Mouse (Mus musculus) lung, embryonic 16.5 days (tissue): ENCODE results near the gene Ascl5. TPM values are rescaled to one million over a fixed set of nuclear protein-coding genes. Genes with fewer than 3 reads are reported as not detected.

Experiments
- ATAC-seq: fragments of 200-750 bp; cut with Nextera tagmentation; 2 replicates; pipeline ENCODE4 v1.8.0; 2017; ENCODE audit warnings: low read depth, mild to moderate bottlenecking, moderate library complexity
- H3K27ac ChIP-seq: fragments of 300-500 bp; sonication (generic); 2 replicates; pipeline ENCODE4 v1.5.1; 2014; ENCODE audit warnings: mild to moderate bottlenecking, control low read depth, low read length
- H3K27me3 ChIP-seq: fragments of 300-500 bp; sonication (generic); 2 replicates; pipeline ENCODE4 v1.6.1; 2014; ENCODE audit warnings: low read depth, low read length, mixed read lengths; ENCODE audit not compliant: control insufficient read depth, insufficient read depth
- H3K36me3 ChIP-seq: fragments of 300-500 bp; sonication (generic); 2 replicates; pipeline ENCODE4 v1.6.1; 2014; ENCODE audit warnings: low read length; ENCODE audit not compliant: control insufficient read depth, insufficient read depth
- H3K4me1 ChIP-seq: fragments of 300-500 bp; sonication (generic); replicated peaks from 2 replicates; pipeline ENCODE4 v1.6.1; 2014; ENCODE audit warnings: low read length, mixed read lengths; ENCODE audit not compliant: control insufficient read depth, insufficient read depth
- H3K4me2 ChIP-seq: fragments of 300-500 bp; sonication (generic); 2 replicates; pipeline ENCODE4 v1.6.1; 2014; ENCODE audit warnings: low read depth, low read length, control low read depth
- H3K4me3 ChIP-seq: fragments of 300-500 bp; sonication (generic); 2 replicates; pipeline ENCODE4 v1.5.1; 2014; ENCODE audit warnings: mild to moderate bottlenecking, low read length, control low read depth
- H3K9ac ChIP-seq: fragments of 300-500 bp; sonication (generic); 2 replicates; pipeline ENCODE4 v1.6.1; 2014; ENCODE audit warnings: low read length, control low read depth
- H3K9me3 ChIP-seq: fragments of 300-500 bp; sonication (generic); 2 replicates; pipeline ENCODE4 v1.6.1; 2016; ENCODE audit warnings: low read length; ENCODE audit not compliant: control insufficient read depth
- WGBS: fragments of 180-500 bp; shearing (Covaris S2); extraction: QIAGEN DNeasy Blood & Tissue Kit; methylation state at CpG from one replicate; pipeline ENCODE4 v1.1.7; 2014; 5-methylcytosine and 5-hydroxymethylcytosine counted together
- polyA plus RNA-seq: library from polyadenylated mRNA; unstranded; fragments of >200 nt; fragmentation: Nextera tagmentation; extraction: Ambion mirVana; gene quantifications from 2 replicates; pipeline ENCODE4 v1.2.1, GENCODE M21; 2015

Gene Ascl5
- polyA plus RNA-seq, 1 experiment from 2014 or later, result not detected

DNA sequence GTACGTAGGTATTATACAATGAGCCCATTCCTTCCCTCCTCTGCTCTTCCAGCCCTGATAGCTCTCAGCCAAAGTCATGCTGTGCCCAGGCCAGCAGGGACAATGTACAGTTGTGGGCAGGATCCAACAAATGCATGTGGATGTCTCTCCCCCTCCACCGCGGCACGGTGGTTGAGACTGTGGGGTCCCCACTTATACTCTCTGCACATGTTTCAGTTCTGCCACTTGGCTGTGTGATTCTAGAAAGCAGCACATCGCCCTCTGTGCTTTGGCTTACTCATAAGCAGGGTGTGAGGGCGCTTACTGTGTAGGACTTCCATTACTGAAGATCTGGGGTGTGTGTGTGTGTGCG is 11.2 kb downstream of the Ascl5 start:
- H3K4me2 ChIP-seq, result no peak overlapping the region
- 86% methylated on average over 7 of the region's 7 CpGs for WGBS
- ATAC-seq, result no peak

DNA sequence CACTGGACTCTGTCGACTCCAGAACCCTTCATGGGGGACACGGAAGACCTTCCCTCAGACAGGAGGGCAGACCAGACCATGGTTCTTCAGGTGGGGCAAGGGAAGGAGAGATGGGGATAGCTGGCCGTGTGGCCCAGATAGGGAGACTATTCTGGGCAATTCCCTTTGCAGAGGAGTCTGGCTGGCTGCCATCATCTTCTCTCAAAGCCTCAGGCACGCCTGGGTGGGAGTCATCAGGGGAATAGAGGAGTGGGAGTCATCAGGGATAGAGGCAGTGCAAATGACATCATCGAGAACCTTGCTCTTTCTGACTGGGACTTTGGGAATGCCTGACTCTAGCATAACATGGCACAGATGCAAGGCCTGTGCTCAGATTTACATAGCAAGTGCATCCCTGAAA is 13.4 kb downstream of the Ascl5 start:
- no peak overlapping the region for H3K27ac ChIP-seq

More for the DNA sequence above, 11.2 kb downstream of the Ascl5 start:
- H3K4me3 ChIP-seq, result no peak overlapping the region
- no peaks in the 10 kb centered on the region for H3K4me1 ChIP-seq
- no peaks in the 10 kb centered on the region for H3K27me3 ChIP-seq
- H3K9me3 ChIP-seq, result no peaks in the 10 kb centered on the region
- no peak overlapping the region for H3K27ac ChIP-seq
- no peak overlapping the region for H3K9ac ChIP-seq
- H3K36me3 ChIP-seq, result no peaks in the 10 kb centered on the region

DNA sequence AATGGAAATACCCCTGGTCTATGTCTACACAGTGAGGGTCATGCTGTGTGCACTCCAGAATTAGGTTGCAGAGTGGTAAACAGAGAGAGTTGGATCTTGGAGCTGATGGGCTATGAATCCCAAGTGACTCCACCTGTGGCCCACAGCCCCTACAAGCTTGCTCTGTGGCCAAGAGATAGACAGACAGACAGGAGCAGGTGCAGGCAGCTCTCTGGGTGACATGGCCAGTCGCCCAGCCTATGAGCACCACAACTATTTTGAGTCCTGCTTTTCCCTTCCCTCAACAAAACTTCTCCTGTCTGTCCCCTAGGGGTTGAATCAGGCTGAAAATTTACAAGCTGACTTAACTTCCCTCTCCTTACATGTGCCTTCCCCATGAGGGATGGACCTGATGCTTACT is 16.0 kb downstream of the Ascl5 start:
- Histone ChIP-seq H3K4me2 (no peak overlapping the region), H3K27ac (no peak overlapping the region), H3K9me3 (no peaks in the 10 kb centered on the region), H3K4me1 (no peaks in the 10 kb centered on the region), H3K36me3 (no peaks in the 10 kb centered on the region), H3K27me3 (no peaks in the 10 kb centered on the region), H3K4me3 (no peak overlapping the region), H3K9ac (no peak overlapping the region)
- 69% methylated on average over 1 of the region's 1 CpGs for WGBS
- no peak for ATAC-seq

More for the DNA sequence above, 13.4 kb downstream of the Ascl5 start:
- 56% methylated on average over 5 of the region's 5 CpGs for WGBS
- no peaks in the 10 kb centered on the region for H3K36me3 ChIP-seq
- no peak overlapping the region for H3K4me3 ChIP-seq
- ATAC-seq, result no peak
- no peaks in the 10 kb centered on the region for H3K9me3 ChIP-seq
- H3K27me3 ChIP-seq, result no peaks in the 10 kb centered on the region
- no peaks in the 10 kb centered on the region for H3K4me1 ChIP-seq
- H3K4me2 ChIP-seq, result no peak overlapping the region
- no peak overlapping the region for H3K9ac ChIP-seq

DNA sequence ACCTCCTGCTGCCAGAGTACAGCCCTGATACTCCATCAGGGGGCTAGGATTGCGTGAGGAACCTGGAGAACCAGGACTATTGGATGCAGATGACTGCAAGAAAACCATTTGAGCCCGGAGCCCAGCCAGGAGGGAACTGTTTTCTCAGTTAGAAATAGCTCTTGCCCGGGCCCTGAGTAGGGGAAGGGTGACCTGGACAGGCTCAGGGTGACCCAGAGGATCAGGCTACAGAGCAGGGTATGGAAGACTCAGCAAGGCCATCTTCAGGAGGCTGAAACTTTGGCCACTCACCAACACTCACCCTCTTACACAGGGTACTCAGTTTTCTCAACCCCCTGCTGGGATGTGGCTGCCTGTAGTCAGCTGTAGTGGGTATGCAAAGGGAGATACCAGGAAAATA is 17.0 kb downstream of the Ascl5 start:
- 42% methylated on average over 3 of the region's 3 CpGs for WGBS
- no peaks in the 10 kb centered on the region for H3K27me3 ChIP-seq

DNA sequence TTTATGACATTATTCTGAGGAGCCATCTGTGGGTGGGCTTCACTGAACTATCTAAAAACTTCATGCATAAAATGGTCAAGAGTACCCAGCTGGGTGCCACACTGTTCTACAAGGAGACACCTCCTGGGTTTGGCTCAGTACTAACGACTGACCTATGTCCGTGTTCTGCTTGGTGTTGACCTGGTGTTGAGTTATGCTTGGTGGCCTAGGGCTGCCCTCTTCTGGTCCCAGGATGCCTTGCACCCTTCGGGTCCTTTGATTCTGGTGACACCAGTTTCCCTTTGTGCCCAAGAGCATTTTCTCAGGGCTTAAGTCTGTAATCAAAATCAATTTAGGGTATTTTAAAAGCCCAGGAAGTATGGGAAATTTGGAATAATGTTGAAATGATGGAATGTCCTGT is 25.5 kb downstream of the Ascl5 start:
- Histone ChIP-seq H3K9ac (no peak overlapping the region), H3K9me3 (no peaks in the 10 kb centered on the region), H3K4me3 (no peak overlapping the region), H3K36me3 (no peaks in the 10 kb centered on the region), H3K27ac (no peak overlapping the region), H3K4me1 (0 out of 2 replicates have a peak, but pooled peaks cover 3% of the 10 kb centered on the region), H3K4me2 (no peak overlapping the region), H3K27me3 (peaks cover 6% of the 10 kb centered on the region; the same call in 1 of the 2 replicates)
- no peak for ATAC-seq
- WGBS, result 5% methylated on average over 3 of the region's 3 CpGs

More for the DNA sequence above, 17.0 kb downstream of the Ascl5 start:
- Histone ChIP-seq H3K27ac (no peak overlapping the region), H3K4me3 (no peak overlapping the region), H3K9me3 (no peaks in the 10 kb centered on the region), H3K4me2 (no peak overlapping the region), H3K9ac (no peak overlapping the region), H3K36me3 (no peaks in the 10 kb centered on the region), H3K4me1 (no peaks in the 10 kb centered on the region)
- no peak for ATAC-seq

DNA sequence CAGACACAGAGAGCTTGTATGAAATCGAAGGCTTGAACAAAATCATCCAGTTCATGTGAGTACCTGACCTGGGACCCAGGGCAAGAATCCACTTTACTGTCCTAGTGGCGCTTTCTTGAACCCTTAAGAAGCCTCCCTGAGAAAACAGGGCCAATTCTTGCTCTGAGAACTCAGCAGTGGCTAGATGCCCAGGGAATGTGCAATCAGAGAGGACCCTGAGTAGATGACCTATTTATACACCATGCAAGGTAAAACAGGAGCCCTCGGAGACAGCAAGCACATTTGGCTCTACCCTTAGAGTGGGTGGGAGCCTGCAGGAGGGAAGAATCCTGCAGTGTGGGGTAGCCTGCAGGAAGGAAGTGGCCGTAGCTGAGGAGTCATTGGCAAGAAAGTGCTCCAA is 27.1 kb downstream of the Ascl5 start:
- Histone ChIP-seq H3K4me1 (0 out of 2 replicates have a peak, but pooled peaks cover 3% of the 10 kb centered on the region), H3K4me3 (no peak overlapping the region), H3K27ac (no peak overlapping the region), H3K9ac (no peak overlapping the region), H3K4me2 (no peak overlapping the region), H3K36me3 (no peaks in the 10 kb centered on the region), H3K9me3 (peaks cover 7% of the 10 kb centered on the region; the same call in 1 of the 2 replicates), H3K27me3 (peaks cover 6% of the 10 kb centered on the region; the same call in 1 of the 2 replicates)
- ATAC-seq, result no peak
- WGBS, result 50% methylated on average over 4 of the region's 4 CpGs

DNA sequence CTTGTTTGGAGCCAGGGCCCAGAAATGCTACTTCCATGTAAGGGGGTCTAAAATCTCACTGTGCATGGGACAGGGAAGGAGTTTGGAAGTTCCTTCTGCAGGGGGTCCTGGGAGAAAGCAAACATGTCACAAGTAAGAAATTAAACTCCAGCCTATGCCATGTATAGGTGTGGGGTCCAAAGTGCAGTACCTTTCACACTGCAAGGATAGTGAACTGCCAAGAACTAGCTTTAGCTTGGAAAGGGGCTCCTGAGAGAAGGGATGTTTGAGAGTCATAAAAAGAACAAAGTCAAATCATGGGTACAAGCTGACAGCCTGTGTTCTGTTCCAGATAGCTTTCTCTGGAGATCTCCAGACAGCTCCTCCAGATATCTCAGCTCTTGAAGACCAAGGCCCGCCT is 30.6 kb downstream of the Ascl5 start:
- Histone ChIP-seq H3K4me1 (peaks cover 3% of the 10 kb centered on the region; the same call in 1 of the 2 replicates), H3K4me2 (no peak overlapping the region), H3K9ac (no peak overlapping the region), H3K27me3 (peaks cover 6% of the 10 kb centered on the region; the same call in 1 of the 2 replicates), H3K4me3 (no peak overlapping the region), H3K27ac (no peak overlapping the region), H3K36me3 (no peaks in the 10 kb centered on the region), H3K9me3 (peaks cover 7% of the 10 kb centered on the region; the same call in 1 of the 2 replicates)
- 75% methylated on average over 1 of the region's 1 CpGs for WGBS
- ATAC-seq, result no peak

DNA sequence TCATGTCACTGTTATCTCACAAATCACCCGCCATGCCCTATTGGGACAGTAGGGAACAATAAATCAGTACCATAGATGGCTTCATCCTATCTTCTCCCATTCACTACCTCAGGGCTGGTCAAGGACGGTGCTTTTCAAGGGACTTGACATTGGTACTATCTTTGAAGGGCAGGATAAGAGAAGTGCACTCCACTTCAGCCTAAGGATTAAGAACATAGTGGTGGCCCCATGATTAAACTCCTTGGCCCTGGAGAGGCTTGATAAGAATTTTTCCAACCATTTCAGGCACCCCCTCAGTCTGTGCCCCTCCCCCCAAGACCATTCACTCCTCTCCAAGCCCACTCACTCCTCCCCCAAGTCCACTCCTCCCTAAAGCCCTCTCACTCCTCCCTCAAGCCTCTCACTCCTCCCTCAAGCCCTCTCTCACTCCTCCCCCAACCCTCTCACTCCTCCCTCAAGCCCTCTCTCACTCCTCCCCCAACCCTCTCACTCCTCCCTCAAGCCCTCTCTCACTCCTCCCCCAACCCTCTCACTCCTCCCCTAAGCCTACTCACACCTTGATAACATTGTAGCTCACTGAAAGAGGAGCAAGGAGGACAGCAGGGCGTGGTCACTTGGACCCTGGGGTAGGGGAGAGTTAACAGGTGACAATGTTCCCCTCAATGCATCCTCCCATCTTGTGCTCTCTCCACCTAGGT is 35.5 kb downstream of the Ascl5 start:
- Histone ChIP-seq H3K4me1 (no peaks in the 10 kb centered on the region; the same call in 1 of the 2 replicates), H3K27ac (no peak overlapping the region), H3K9ac (no peak overlapping the region), H3K27me3 (peaks cover 3% of the 10 kb centered on the region; the same call in 1 of the 2 replicates), H3K36me3 (no peaks in the 10 kb centered on the region), H3K4me3 (no peak overlapping the region), H3K9me3 (peaks cover 7% of the 10 kb centered on the region; the same call in 1 of the 2 replicates), H3K4me2 (no peak overlapping the region)
- 56% methylated on average over 3 of the region's 3 CpGs for WGBS
- peak; percentile 43; the same call in 1 of the 2 replicates for ATAC-seq

DNA sequence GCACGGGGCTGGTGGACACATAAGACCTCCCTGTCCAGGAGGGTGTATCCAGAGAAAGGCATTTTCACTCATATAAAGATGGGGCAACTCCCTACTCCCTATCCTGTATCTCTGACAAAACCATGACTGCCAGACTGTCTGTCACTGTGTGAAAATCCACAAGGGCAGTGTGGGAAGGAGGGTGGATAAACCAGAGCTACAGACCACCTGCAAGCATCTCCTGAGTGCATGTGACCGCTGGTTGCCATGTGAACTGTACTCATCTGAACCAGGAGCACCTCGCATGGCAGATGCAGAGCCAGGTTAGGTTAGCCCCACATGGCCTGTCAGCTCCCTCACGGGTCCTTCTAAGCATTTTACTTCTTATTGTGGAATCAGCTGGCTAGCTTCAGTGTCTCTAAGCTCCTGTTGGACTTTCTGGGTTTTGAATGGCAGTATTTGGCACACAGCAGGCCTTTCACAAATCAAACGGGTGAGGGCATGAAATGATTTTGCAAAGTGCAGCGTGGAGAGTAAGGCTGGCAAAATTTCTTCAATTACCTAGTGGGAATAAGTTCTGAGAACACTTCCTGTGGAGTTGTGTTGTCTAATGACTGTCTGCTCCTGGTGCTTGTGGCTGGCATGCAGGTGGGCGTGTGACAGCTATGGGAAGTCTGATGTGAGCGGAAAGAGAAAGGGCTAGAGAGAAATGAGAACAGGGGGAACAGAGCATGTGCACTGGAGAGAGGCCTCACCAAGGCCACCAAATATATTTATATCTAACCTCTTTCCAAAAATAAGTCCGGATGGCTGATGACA is 39.0 kb downstream of the Ascl5 start:
- Histone ChIP-seq H3K9ac (no peak overlapping the region), H3K27me3 (peaks cover 3% of the 10 kb centered on the region; the same call in 1 of the 2 replicates), H3K9me3 (no peaks in the 10 kb centered on the region), H3K36me3 (no peaks in the 10 kb centered on the region), H3K4me2 (no peak overlapping the region), H3K27ac (no peak overlapping the region), H3K4me1 (no peaks in the 10 kb centered on the region; the same call in 1 of the 2 replicates), H3K4me3 (no peak overlapping the region)
- no peak for ATAC-seq
- 71% methylated on average over 9 of the region's 9 CpGs for WGBS
